Mouse (Mus musculus) cerebellum, adult 2 months (tissue): ENCODE results near the gene Spag9.

Experiments
- CTCF ChIP-seq: fragments of 200-500 bp; IDR thresholded peaks from 2 replicates; pipeline ENCODE4 v1.5.1; 2011; ENCODE audit warnings: low read depth, mild to moderate bottlenecking, control low read depth, low read length, moderate library complexity, borderline replicate concordance; ENCODE audit not compliant: insufficient read depth
- POLR2A ChIP-seq: fragments of 200-500 bp; IDR thresholded peaks from 2 replicates; pipeline ENCODE4 v1.6.1; 2011; ENCODE audit warnings: low read length, control low read depth, borderline replicate concordance; ENCODE audit not compliant: insufficient read depth

DNA sequence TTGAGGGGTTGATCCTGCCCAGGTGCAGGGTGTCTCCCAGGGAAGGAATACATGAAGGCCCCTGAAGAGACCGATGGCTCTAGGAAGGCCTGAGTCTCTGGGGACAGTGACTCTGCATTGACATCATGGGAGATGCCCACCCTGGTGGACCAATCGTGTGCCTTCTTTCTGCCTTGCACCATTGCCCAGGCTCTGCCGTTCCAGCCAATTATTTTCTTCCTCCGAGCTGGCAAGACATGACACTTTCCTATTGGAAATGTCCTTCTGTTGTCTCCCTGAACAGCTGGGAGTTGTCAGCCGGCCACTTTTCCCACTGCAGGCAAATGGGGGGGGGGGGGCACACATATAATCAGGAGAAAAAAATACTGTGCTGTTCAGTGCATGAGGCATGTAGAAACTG, 172.3 kb downstream of the Spag9 start:
- TF ChIP-seq CTCF, result no peak
- TF ChIP-seq POLR2A, result no peak
